Mouse (Mus musculus) MEL (cell line): ENCODE measurements around the gene Rps3a1. TPM values are rescaled to one million over a fixed set of nuclear protein-coding genes. Genes with fewer than 3 reads are reported as not detected.
A peak's percentile ranks its signal among the peaks of the same experiment; 100 is the strongest.

Experiments
- DNase-seq: peaks from one replicate; pipeline ENCODE4 v3.0.0; 2011; ENCODE audit warnings: low read depth, low spot score
- H3K27ac ChIP-seq: 2 replicates; pipeline ENCODE4 v1.5.1; 2012; ENCODE audit warnings: low read depth, mild to moderate bottlenecking, control low read depth, low read length, moderate library complexity; ENCODE audit not compliant: control insufficient read depth
- H3K27me3 ChIP-seq, 2 experiments: fragments of 150-350 bp in 1 of 2; sonication (generic) in 1 of 2; 2 replicates each; pipeline ENCODE4 v1.6.1; 2012; ENCODE audit warnings: low read length in 2 of 2, mild to moderate bottlenecking in 2 of 2, improper control_type of control experiment in 1 of 2, moderate library complexity in 1 of 2; ENCODE audit not compliant: insufficient read depth in 2 of 2, control insufficient read depth in 1 of 2
- H3K36me3 ChIP-seq, 2 experiments: 2 replicates each; pipeline ENCODE4 v1.6.1; 2012 to 2014; ENCODE audit warnings: low read length in 2 of 2, improper control_type of control experiment in 1 of 2, inconsistent platforms in 1 of 2, mild to moderate bottlenecking in 1 of 2; ENCODE audit not compliant: insufficient read depth in 2 of 2, control insufficient read depth in 1 of 2
- H3K4me1 ChIP-seq, 2 experiments: fragments of 150-350 bp in 1 of 2; sonication (generic) in 1 of 2; 2 replicates each; pipeline ENCODE4 v1.6.1; 2012; ENCODE audit warnings: low read length in 2 of 2, improper control_type of control experiment in 1 of 2, mild to moderate bottlenecking in 1 of 2; ENCODE audit not compliant: insufficient read depth in 2 of 2, control insufficient read depth in 1 of 2
- H3K4me3 ChIP-seq, 2 experiments: fragments of 150-350 bp in 1 of 2; sonication (generic) in 1 of 2; 2 replicates each; pipeline ENCODE4 v1.5.1; 2012; ENCODE audit warnings: low read depth in 2 of 2, low read length in 2 of 2, mild to moderate bottlenecking in 2 of 2, moderate library complexity in 2 of 2, control low read depth in 1 of 2, improper control_type of control experiment in 1 of 2; ENCODE audit not compliant: control insufficient read depth in 1 of 2, insufficient read depth in 1 of 2
- H3K79me2 ChIP-seq: 2 replicates; pipeline ENCODE4 v1.6.1; 2012; ENCODE audit warnings: mild to moderate bottlenecking, low read length, moderate library complexity; ENCODE audit not compliant: control insufficient read depth, poor library complexity, insufficient read depth
- H3K9ac ChIP-seq: 2 replicates; pipeline ENCODE4 v1.6.1; 2012; ENCODE audit warnings: low read depth, mild to moderate bottlenecking, control low read depth, low read length, moderate library complexity; ENCODE audit not compliant: control insufficient read depth, poor library complexity, severe bottlenecking
- H3K9me3 ChIP-seq: fragments of 150-350 bp; sonication (generic); replicated peaks from 2 replicates; pipeline ENCODE4 v1.6.1; 2012; ENCODE audit warnings: mild to moderate bottlenecking, low read length, improper control_type of control experiment, moderate library complexity; ENCODE audit not compliant: insufficient read depth
- BHLHE40 ChIP-seq: IDR thresholded peaks from 2 replicates; pipeline ENCODE4 v1.6.1; 2012; ENCODE audit warnings: low read depth, mild to moderate bottlenecking, inconsistent platforms, low read length, improper control_type of control experiment, borderline replicate concordance
- CHD1 ChIP-seq: IDR thresholded peaks from 2 replicates; pipeline ENCODE4 v1.6.1; 2012; ENCODE audit warnings: low read depth, mild to moderate bottlenecking, inconsistent platforms, low read length, improper control_type of control experiment
- CHD2 ChIP-seq: IDR thresholded peaks from 2 replicates; pipeline ENCODE4 v1.6.1; 2011; ENCODE audit warnings: low read length, improper control_type of control experiment
- CTCF ChIP-seq, 3 experiments: IDR thresholded peaks in 2 of 3; conservative IDR thresholded peaks in 1 of 3; 2 replicates each; pipeline ENCODE4 v1.5.1; 2011 to 2012; ENCODE audit warnings: low read length in 3 of 3, low read depth in 2 of 3, mild to moderate bottlenecking in 2 of 3, improper control_type of control experiment in 1 of 3, inconsistent platforms in 1 of 3, mixed read lengths in 1 of 3, moderate library complexity in 1 of 3; ENCODE audit not compliant: control insufficient read depth in 1 of 3, insufficient read depth in 1 of 3, poor library complexity in 1 of 3, severe bottlenecking in 1 of 3
- E2F4 ChIP-seq: IDR thresholded peaks from 2 replicates; pipeline ENCODE4 v1.6.1; 2011; ENCODE audit warnings: low read depth, low read length, improper control_type of control experiment, borderline replicate concordance
- ELF1 ChIP-seq: IDR thresholded peaks from 2 replicates; pipeline ENCODE4 v1.6.1; 2014; ENCODE audit warnings: low read depth, mild to moderate bottlenecking, inconsistent platforms, low read length, improper control_type of control experiment, moderate library complexity
- EP300 ChIP-seq, 2 experiments: IDR thresholded peaks; 2 replicates each; pipeline ENCODE4 v1.6.1; 2011; ENCODE audit warnings: improper control_type of control experiment in 2 of 2, low read length in 2 of 2, low read depth in 1 of 2, mild to moderate bottlenecking in 1 of 2
- ETS1 ChIP-seq: IDR thresholded peaks from 2 replicates; pipeline ENCODE4 v1.6.1; 2012; ENCODE audit warnings: low read depth, mild to moderate bottlenecking, inconsistent platforms, low read length, improper control_type of control experiment, moderate library complexity
- GABPA ChIP-seq: IDR thresholded peaks from 2 replicates; pipeline ENCODE4 v1.6.1; 2012; ENCODE audit warnings: low read depth, mild to moderate bottlenecking, inconsistent platforms, low read length, improper control_type of control experiment, moderate library complexity
- GATA1 ChIP-seq: IDR thresholded peaks from 2 replicates; pipeline ENCODE4 v1.6.1; 2011; ENCODE audit warnings: low read depth, low read length, improper control_type of control experiment
- HCFC1 ChIP-seq: IDR thresholded peaks from 2 replicates; pipeline ENCODE4 v1.6.1; 2012; ENCODE audit warnings: low read depth, mild to moderate bottlenecking, inconsistent platforms, low read length, improper control_type of control experiment, moderate library complexity
- JUND ChIP-seq: IDR thresholded peaks from 2 replicates; pipeline ENCODE4 v1.6.1; 2011; ENCODE audit warnings: low read depth, mild to moderate bottlenecking, improper control_type of control experiment, low read length
- KAT2A ChIP-seq: conservative IDR thresholded peaks from 2 replicates; pipeline ENCODE4 v1.6.1; 2012; ENCODE audit warnings: low read depth, low read length, improper control_type of control experiment, inconsistent platforms
- MAFK ChIP-seq: IDR thresholded peaks from 2 replicates; pipeline ENCODE4 v1.6.1; 2011; ENCODE audit warnings: low read depth, mild to moderate bottlenecking, low read length, improper control_type of control experiment, borderline replicate concordance
- MAX ChIP-seq: IDR thresholded peaks from 2 replicates; pipeline ENCODE4 v1.6.1; 2011; ENCODE audit warnings: low read length, improper control_type of control experiment
- MEF2A ChIP-seq: IDR thresholded peaks from 2 replicates; pipeline ENCODE4 v1.6.1; 2014; ENCODE audit warnings: low read depth, mild to moderate bottlenecking, inconsistent platforms, low read length, improper control_type of control experiment; ENCODE audit not compliant: poor library complexity, insufficient replicate concordance, severe bottlenecking; ENCODE audit errors: extremely low read depth
- MXI1 ChIP-seq: IDR thresholded peaks from 2 replicates; pipeline ENCODE4 v1.6.1; 2011; ENCODE audit warnings: mild to moderate bottlenecking, low read depth, low read length, improper control_type of control experiment
- MYB ChIP-seq: IDR thresholded peaks from 2 replicates; pipeline ENCODE4 v1.6.1; 2011; ENCODE audit warnings: mild to moderate bottlenecking, low read depth, low read length, improper control_type of control experiment
- NELFE ChIP-seq: IDR thresholded peaks from 2 replicates; pipeline ENCODE4 v1.6.1; 2011; ENCODE audit warnings: low read depth, low read length, improper control_type of control experiment
- NRF1 ChIP-seq: IDR thresholded peaks from 2 replicates; pipeline ENCODE4 v1.6.1; 2014; ENCODE audit warnings: low read depth, mild to moderate bottlenecking, inconsistent platforms, low read length, improper control_type of control experiment, moderate library complexity; ENCODE audit not compliant: poor library complexity, insufficient read depth, severe bottlenecking
- POLR2A ChIP-seq, 2 experiments: IDR thresholded peaks; 2 replicates each; pipeline ENCODE4 v1.6.1; 2011 to 2012; ENCODE audit warnings: low read length in 2 of 2, mild to moderate bottlenecking in 2 of 2, control low read depth in 1 of 2, improper control_type of control experiment in 1 of 2, low read depth in 1 of 2, moderate library complexity in 1 of 2; ENCODE audit not compliant: control insufficient read depth in 1 of 2, insufficient read depth in 1 of 2, poor library complexity in 1 of 2
- RAD21 ChIP-seq: IDR thresholded peaks from 2 replicates; pipeline ENCODE4 v1.6.1; 2011; ENCODE audit warnings: mild to moderate bottlenecking, low read depth, low read length, improper control_type of control experiment
- RCOR1 ChIP-seq: IDR thresholded peaks from 2 replicates; pipeline ENCODE4 v1.6.1; 2012; ENCODE audit warnings: low read depth, mild to moderate bottlenecking, inconsistent platforms, low read length, improper control_type of control experiment
- SIN3A ChIP-seq: IDR thresholded peaks from 2 replicates; pipeline ENCODE4 v1.6.1; 2012; ENCODE audit warnings: low read length, improper control_type of control experiment, inconsistent platforms
- SMC3 ChIP-seq: IDR thresholded peaks from 2 replicates; pipeline ENCODE4 v1.6.1; 2011; ENCODE audit warnings: low read depth, low read length, improper control_type of control experiment
- TAL1 ChIP-seq: IDR thresholded peaks from 2 replicates; pipeline ENCODE4 v1.6.1; 2012; ENCODE audit warnings: mild to moderate bottlenecking, inconsistent platforms, low read length, moderate library complexity, mixed read lengths
- TBP ChIP-seq: IDR thresholded peaks from 2 replicates; pipeline ENCODE4 v1.8.0; 2011; ENCODE audit warnings: low read depth, low read length, improper control_type of control experiment
- UBTF ChIP-seq: IDR thresholded peaks from 2 replicates; pipeline ENCODE4 v1.6.1; 2012; ENCODE audit warnings: low read depth, mild to moderate bottlenecking, inconsistent platforms, low read length, improper control_type of control experiment, moderate library complexity, borderline replicate concordance; ENCODE audit not compliant: insufficient read depth
- ZC3H11A ChIP-seq: IDR thresholded peaks from 2 replicates; pipeline ENCODE4 v1.6.1; 2012; ENCODE audit warnings: low read depth, mild to moderate bottlenecking, inconsistent platforms, low read length, improper control_type of control experiment
- ZKSCAN1 ChIP-seq: IDR thresholded peaks from 2 replicates; pipeline ENCODE4 v1.6.1; 2012; ENCODE audit warnings: low read depth, mild to moderate bottlenecking, inconsistent platforms, low read length, improper control_type of control experiment, moderate library complexity
- ZMIZ1 ChIP-seq: IDR thresholded peaks from 2 replicates; pipeline ENCODE4 v1.6.1; 2012; ENCODE audit warnings: low read depth, mild to moderate bottlenecking, inconsistent platforms, low read length, improper control_type of control experiment, moderate library complexity
- polyA plus RNA-seq, 2 experiments: library from polyadenylated mRNA; stranded (reverse) in 1 of 2; unstranded in 1 of 2; fragments of >175 nt in 1 of 2; fragments of >200 nt in 1 of 2; gene quantifications; 2 replicates each; pipeline versions ENCODE4 v1.2.1 to v1.2.4; 2012; ENCODE audit warnings: low replicate concordance in 2 of 2, low read depth in 1 of 2; ENCODE audit not compliant: insufficient read length in 2 of 2, insufficient read depth in 1 of 2, missing spikeins in 1 of 2
- total RNA-seq: library from RNA; depleted of rRNA; stranded (reverse); fragments of 300-350 nt; gene quantifications from 2 replicates; pipeline ENCODE4 v1.2.3, GENCODE M21; 2012

Gene Rps3a1
- total and polyA plus RNA-seq, 3 experiments: 1,198 to 2,507 TPM; not detected in 1

DNA sequence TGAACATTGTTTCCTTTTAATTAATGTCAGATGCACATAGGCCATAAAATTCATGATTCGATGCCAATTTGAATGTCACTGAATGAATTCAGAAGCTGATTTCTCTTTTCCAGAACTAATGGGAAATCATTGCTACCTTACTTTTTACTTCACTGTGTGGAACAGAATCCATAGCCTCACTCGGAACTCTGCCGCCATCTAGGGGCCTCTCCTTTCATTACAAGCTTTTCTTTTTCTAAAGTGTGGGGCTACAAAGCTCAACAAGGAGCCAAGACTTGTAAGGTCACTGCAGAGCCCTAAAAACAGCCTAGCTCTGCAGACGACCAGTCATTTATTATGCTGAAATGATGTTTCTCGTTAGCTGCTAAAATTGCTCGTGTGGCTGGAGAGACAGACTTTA lies 12.7 kb downstream of the Rps3a1 start:
- Histone ChIP-seq H3K9ac (no peak overlapping the region), H3K27ac (no peak overlapping the region), H3K36me3 (no peaks in the 10 kb centered on the region), H3K9me3 (no peaks in the 10 kb centered on the region), H3K4me1 (no peaks in the 10 kb centered on the region), H3K4me3 (no peak overlapping the region), H3K79me2 (no peaks in the 10 kb centered on the region), H3K27me3 (no peaks in the 10 kb centered on the region)
- peak; percentile 76 for DNase-seq
- no peak for TF ChIP-seq ELF1
- no peak for TF ChIP-seq UBTF
- no peak for TF ChIP-seq HCFC1
- TF ChIP-seq POLR2A (IDR thresholded peaks at IDR 0.05; ENCODE audit: control insufficient read depth in 1 of 2, insufficient read depth in 1 of 2, low read depth in 1 of 2, low read length in 2 of 2, poor library complexity in 1 of 2): no peak
- TF ChIP-seq NRF1: no peak
- TF ChIP-seq MXI1: no peak
- TF ChIP-seq ETS1: no peak
- TF ChIP-seq CHD2: no peak
- TF ChIP-seq EP300 (IDR thresholded peaks at IDR 0.05; ENCODE audit: low read depth in 1 of 2, low read length in 2 of 2): no peak
- no peak for TF ChIP-seq SIN3A
- no peak for TF ChIP-seq KAT2A
- TF ChIP-seq GATA1: no peak
- TF ChIP-seq ZC3H11A: peak; percentile 73
- no peak for TF ChIP-seq ZMIZ1
- TF ChIP-seq RAD21: peak; percentile 88
- TF ChIP-seq MEF2A: no peak
- no peak for TF ChIP-seq TBP
- no peak for TF ChIP-seq ZKSCAN1
- TF ChIP-seq TAL1: no peak
- TF ChIP-seq JUND: no peak
- no peak for TF ChIP-seq CHD1
- no peak for TF ChIP-seq MAFK
- peak; percentile 69 to 86 (median 72) for TF ChIP-seq CTCF (IDR thresholded peaks at IDR 0.05 in 2 of 3, conservative IDR thresholded peaks at IDR 0.05 in 1 of 3; ENCODE audit: control insufficient read depth in 1 of 3, insufficient read depth in 1 of 3, low read depth in 2 of 3, low read length in 3 of 3, poor library complexity in 1 of 3, severe bottlenecking in 1 of 3)
- no peak for TF ChIP-seq MYB
- peak; percentile 70 for TF ChIP-seq SMC3
- no peak for TF ChIP-seq MAX
- no peak for TF ChIP-seq E2F4
- TF ChIP-seq RCOR1: no peak
- no peak for TF ChIP-seq NELFE
- TF ChIP-seq GABPA: no peak
- TF ChIP-seq BHLHE40: no peak
